Mouse (Mus musculus) liver, embryonic 14.5 days (tissue): Measurements from ENCODE around the gene Uqcrh. TPM values are rescaled to one million over a fixed set of nuclear protein-coding genes. Genes with fewer than 3 reads are reported as not detected.

Experiments used
- ATAC-seq: fragments of 200-750 bp; cut with Nextera tagmentation; 2 replicates; pipeline ENCODE4 v1.8.0; 2017; ENCODE audit warnings: moderate number of reproducible peaks, mild to moderate bottlenecking, moderate library complexity; ENCODE audit not compliant: insufficient read depth
- DNase-seq, 3 experiments: peaks; one replicate each; pipeline ENCODE4 v3.0.0-alpha.2; 2012 to 2013; ENCODE audit warnings: low read depth in 3 of 3, low spot score in 3 of 3
- H3K27ac ChIP-seq: fragments of 300-500 bp; sonication (generic); 2 replicates; pipeline ENCODE4 v1.5.1; 2014; ENCODE audit warnings: moderate library complexity, mild to moderate bottlenecking, control low read depth, inconsistent platforms
- H3K27me3 ChIP-seq: fragments of 300-500 bp; sonication (generic); 2 replicates; pipeline ENCODE4 v1.6.1; 2014; ENCODE audit warnings: mild to moderate bottlenecking, low read length, moderate library complexity; ENCODE audit not compliant: control insufficient read depth, insufficient read depth
- H3K36me3 ChIP-seq: fragments of 300-500 bp; sonication (generic); replicated peaks from 2 replicates; pipeline ENCODE4 v1.6.1; 2014; ENCODE audit warnings: low read depth; ENCODE audit not compliant: control insufficient read depth, insufficient read depth
- H3K4me1 ChIP-seq, 2 experiments: fragments of 200-500 bp in 1 of 2; fragments of 300-500 bp in 1 of 2; sonication (generic) in 1 of 2; replicated peaks; 2 replicates each; pipeline ENCODE4 v1.6.1; 2012 to 2014; ENCODE audit warnings: antibody characterized with exemption in 1 of 2, inconsistent platforms in 1 of 2, low read length in 1 of 2; ENCODE audit not compliant: control insufficient read depth in 2 of 2, insufficient read depth in 2 of 2
- H3K4me2 ChIP-seq: fragments of 300-500 bp; sonication (generic); 2 replicates; pipeline ENCODE4 v1.6.1; 2014; ENCODE audit warnings: low read depth, mild to moderate bottlenecking, control low read depth, moderate library complexity
- H3K4me3 ChIP-seq, 2 experiments: fragments of 200-500 bp in 1 of 2; fragments of 300-500 bp in 1 of 2; sonication (generic) in 1 of 2; 2 replicates each; pipeline ENCODE4 v1.5.1; 2012 to 2014; ENCODE audit warnings: low read depth in 2 of 2, low read length in 2 of 2, mild to moderate bottlenecking in 2 of 2, control low read depth in 1 of 2, inconsistent platforms in 1 of 2, moderate library complexity in 1 of 2; ENCODE audit not compliant: insufficient read depth in 1 of 2
- H3K9ac ChIP-seq: fragments of 300-500 bp; sonication (generic); replicated peaks from 2 replicates; pipeline ENCODE4 v1.6.1; 2014; ENCODE audit warnings: mild to moderate bottlenecking, control low read depth, moderate library complexity
- H3K9me3 ChIP-seq: fragments of 300-500 bp; sonication (generic); 2 replicates; pipeline ENCODE4 v1.6.1; 2016; ENCODE audit warnings: low read length, mixed read lengths; ENCODE audit not compliant: control insufficient read depth
- CTCF ChIP-seq: IDR thresholded peaks from 2 replicates; pipeline ENCODE4 v1.5.1; 2016; ENCODE audit warnings: antibody characterized with exemption, low read depth, control low read depth
- EP300 ChIP-seq: IDR thresholded peaks from 2 replicates; pipeline ENCODE4 v1.6.1; 2016; ENCODE audit warnings: antibody characterized with exemption, low read depth
- WGBS: fragments of 180-500 bp; shearing (Covaris S2); extraction: QIAGEN DNeasy Blood & Tissue Kit; methylation state at CpG from one replicate; pipeline ENCODE4 v1.1.7; 2014; ENCODE audit not compliant: insufficient replicate concordance; 5-methylcytosine and 5-hydroxymethylcytosine counted together
- polyA plus RNA-seq, 2 experiments: library from polyadenylated mRNA; depleted of rRNA in 1 of 2; stranded (reverse) in 1 of 2; unstranded in 1 of 2; fragments of >200 nt; fragmentation: Nextera tagmentation in 1 of 2; extraction: Ambion mirVana in 1 of 2; gene quantifications; 2 replicates each; pipeline versions ENCODE4 v1.2.1 to v1.2.3; 2012 to 2014

Gene Uqcrh
- polyA plus RNA-seq, 2 experiments, result 298 to 426 TPM

DNA sequence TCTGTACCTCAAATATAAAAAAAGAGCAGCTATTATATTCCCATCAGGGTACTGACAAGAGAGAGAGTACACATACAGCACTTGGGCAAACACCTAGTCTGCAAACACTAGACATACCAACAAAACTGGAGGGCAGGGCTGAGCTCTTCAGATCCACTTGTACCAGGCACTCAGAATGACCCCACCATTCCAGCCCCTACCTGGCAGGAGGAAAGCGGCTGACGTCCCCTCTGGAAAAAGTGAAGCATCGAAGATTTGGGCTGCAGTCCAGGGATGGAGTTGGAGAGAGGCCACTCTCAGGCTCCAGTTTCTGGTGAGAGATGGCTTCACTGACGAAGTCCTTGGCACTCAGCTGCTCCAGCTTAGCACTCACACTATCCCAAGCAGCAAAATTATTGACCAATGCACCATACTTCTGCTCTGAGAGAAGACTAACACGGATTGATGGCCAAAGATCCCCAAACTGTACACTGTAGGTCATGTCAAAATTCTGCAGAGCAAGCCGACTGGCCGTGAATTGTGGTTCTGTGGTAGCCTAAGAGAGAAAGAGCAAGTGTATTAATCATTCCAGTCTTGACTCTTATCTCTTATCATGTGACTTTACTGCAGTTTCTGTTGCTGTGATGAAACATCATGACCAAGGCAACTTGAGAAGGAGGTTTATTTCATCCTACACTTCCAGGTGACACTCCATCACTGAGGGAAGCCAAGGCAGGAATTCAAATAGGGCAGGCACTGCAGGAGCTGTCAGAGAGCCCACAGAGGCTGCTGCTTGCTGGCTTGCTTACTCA lies 26.5 kb downstream of the Uqcrh start:
- ATAC-seq, result no peak
- Histone ChIP-seq H3K9me3 (no peaks in the 10 kb centered on the region), H3K27ac (no peak overlapping the region), H3K36me3 (no peaks in the 10 kb centered on the region; the same call in 1 of the 2 replicates), H3K27me3 (no peaks in the 10 kb centered on the region), H3K4me1 (peaks cover 4 to 5% of the 10 kb centered on the region in 2 experiments), H3K9ac (no peak overlapping the region), H3K4me3 (no peak overlapping the region), H3K4me2 (no peak overlapping the region)
- DNase-seq, result no peak
- no peak for TF ChIP-seq CTCF
- TF ChIP-seq EP300, result no peak
- WGBS, result 67% methylated on average over 7 of the region's 7 CpGs

- ATAC-seq (no peak), DNase-seq (no peak)
- Histone ChIP-seq H3K4me2 (no peak overlapping the region), H3K27me3 (no peaks in the 10 kb centered on the region), H3K9me3 (no peaks in the 10 kb centered on the region), H3K4me1 (peaks cover 4 to 5% of the 10 kb centered on the region in 2 experiments), H3K9ac (no peak overlapping the region), H3K36me3 (no peaks in the 10 kb centered on the region; the same call in 1 of the 2 replicates), H3K27ac (no peak overlapping the region), H3K4me3 (no peak overlapping the region)
- 72% methylated on average over 1 of the region's 1 CpGs for WGBS
- TF ChIP-seq CTCF (no peak), EP300 (no peak)
Measured at GRCm38 (mm10) chr4:116047681-116048080, 27.2 kb downstream of the Uqcrh start.

DNA sequence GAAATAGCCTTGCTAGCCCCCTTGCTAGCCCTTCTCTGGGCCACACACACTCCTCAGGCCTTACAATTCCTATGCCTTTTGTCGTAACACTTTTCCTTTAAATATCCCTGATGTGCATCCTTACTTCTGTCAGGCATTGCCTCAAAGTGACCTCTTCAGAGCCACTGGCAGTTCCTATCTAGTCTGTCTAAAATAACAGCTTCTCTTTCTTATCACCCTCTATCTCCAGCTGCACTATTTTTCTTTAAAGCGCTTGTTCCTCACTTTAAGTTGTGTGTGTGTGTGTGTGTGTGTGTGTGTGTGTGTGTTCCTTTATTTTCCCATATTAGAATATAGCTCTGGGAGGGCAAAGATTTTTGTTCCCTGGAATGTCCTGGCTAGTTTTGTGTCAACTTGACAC lies 28.3 kb downstream of the Uqcrh start:
- ATAC-seq, result no peak
- no peaks in the 10 kb centered on the region for H3K4me1 ChIP-seq
- 73% methylated on average over 2 of the region's 2 CpGs for WGBS
- no peak overlapping the region for H3K27ac ChIP-seq
- no peaks in the 10 kb centered on the region for H3K27me3 ChIP-seq
- H3K4me3 ChIP-seq, result no peak overlapping the region
- TF ChIP-seq EP300 (no peak), CTCF (no peak)
- no peak overlapping the region for H3K4me2 ChIP-seq
- no peaks in the 10 kb centered on the region; the same call in none of the 2 replicates for H3K36me3 ChIP-seq
- DNase-seq, result no peak
- H3K9ac ChIP-seq, result no peak overlapping the region
- H3K9me3 ChIP-seq, result no peaks in the 10 kb centered on the region

GRCm38 (mm10) chr4:116042186-116042585 lies 32.7 kb downstream of the Uqcrh start:
- no peak overlapping the region for H3K27ac ChIP-seq
- H3K4me1 ChIP-seq, result peaks cover 0 to 6% of the 10 kb centered on the region in 2 experiments; a peak in 2 of 4 replicates
- WGBS, result 53% methylated on average over 3 of the region's 3 CpGs
- DNase-seq (no peak), ATAC-seq (no peak)
- no peak overlapping the region for H3K4me3 ChIP-seq
- no peak overlapping the region for H3K4me2 ChIP-seq
- TF ChIP-seq EP300 (no peak), CTCF (peak; percentile 36)
- no peaks in the 10 kb centered on the region; the same call in none of the 2 replicates for H3K36me3 ChIP-seq
- H3K27me3 ChIP-seq, result no peaks in the 10 kb centered on the region
- H3K9me3 ChIP-seq, result no peaks in the 10 kb centered on the region
- no peak overlapping the region for H3K9ac ChIP-seq

- 79% methylated on average over 2 of the region's 2 CpGs for WGBS
- Histone ChIP-seq H3K27ac (no peak overlapping the region), H3K36me3 (no peaks in the 10 kb centered on the region; the same call in none of the 2 replicates)
Measured at GRCm38 (mm10) chr4:116040466-116040865, 34.4 kb downstream of the Uqcrh start.

More at GRCm38 (mm10) chr4:116040466-116040865, 34.4 kb downstream of the Uqcrh start:
- H3K9me3 ChIP-seq, result no peaks in the 10 kb centered on the region
- DNase-seq, result no peak
- TF ChIP-seq CTCF (no peak), EP300 (no peak)
- H3K9ac ChIP-seq, result no peak overlapping the region
- H3K4me2 ChIP-seq, result no peak overlapping the region
- peaks cover 0 to 6% of the 10 kb centered on the region in 2 experiments; a peak in 2 of 4 replicates for H3K4me1 ChIP-seq
- no peaks in the 10 kb centered on the region for H3K27me3 ChIP-seq
- H3K4me3 ChIP-seq, result no peak overlapping the region
- ATAC-seq, result peak; percentile 21; the same call in 1 of the 2 replicates
